Mouse (Mus musculus) natural killer cell, adult 2 months (primary cell): ENCODE results near the gene Chrm3.

Experiments
- DNase-seq, 2 experiments: peaks; one replicate each; pipeline ENCODE4 v3.0.0; 2022; ENCODE audit warnings: low spot score in 2 of 2

Gene Chrm3

GRCm38 (mm10) chr13:9897231-9897630 lies 463.4 kb downstream of the Chrm3 start:
- no peak for DNase-seq

DNA sequence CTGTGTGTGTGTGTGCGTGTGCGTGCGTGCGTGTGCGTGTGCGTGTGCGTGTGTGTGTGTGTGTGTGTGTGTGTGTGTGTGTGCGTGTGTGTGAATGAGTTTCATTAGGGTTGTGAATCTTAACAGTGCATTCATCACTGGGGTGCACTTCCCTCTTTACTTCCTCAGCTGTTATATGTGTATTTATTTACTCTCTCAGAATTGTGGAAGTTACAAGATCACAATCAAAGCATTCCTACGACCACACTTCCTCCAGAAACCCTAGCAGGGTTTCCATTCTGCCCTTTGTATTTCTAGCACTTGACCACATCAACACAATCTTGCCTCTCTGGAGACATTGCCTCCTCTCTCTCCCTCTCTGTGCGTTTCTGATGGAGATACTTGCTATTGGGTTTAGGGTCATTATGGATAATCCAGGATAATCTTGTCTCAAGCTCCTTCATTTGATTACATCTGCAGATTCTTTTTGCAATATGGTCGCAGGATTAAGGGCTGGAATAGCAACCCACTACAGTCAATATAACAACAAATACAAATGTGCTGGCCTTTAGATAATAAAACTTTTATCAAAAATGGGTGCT lies 465.5 kb downstream of the Chrm3 start:
- DNase-seq, result no peak

DNA sequence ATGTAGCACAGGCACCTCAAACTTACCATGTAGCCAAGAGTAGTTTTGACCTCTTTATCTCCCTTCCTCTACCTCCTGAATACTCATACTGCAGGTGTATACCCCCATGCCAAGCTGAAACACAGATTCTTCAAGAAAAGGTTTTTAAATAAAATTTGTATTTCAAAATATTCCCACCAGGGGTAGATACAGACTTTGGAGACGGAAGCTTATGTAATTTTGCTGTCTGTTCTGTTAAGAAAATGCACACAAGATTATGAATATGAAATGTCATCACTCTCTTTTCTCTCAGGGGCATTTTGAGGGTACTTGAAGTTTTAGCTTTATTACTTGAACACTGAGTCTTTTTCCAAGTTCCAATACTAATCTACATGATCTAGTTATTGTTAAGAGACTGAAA lies 469.6 kb downstream of the Chrm3 start:
- no peak for DNase-seq

GRCm38 (mm10) chr13:9890460-9890859 lies 470.2 kb downstream of the Chrm3 start:
- no peak for DNase-seq

GRCm38 (mm10) chr13:9889954-9890353 lies 470.7 kb downstream of the Chrm3 start:
- no peak for DNase-seq

- DNase-seq, result no peak
Observed at GRCm38 (mm10) chr13:9888284-9888683, 472.4 kb downstream of the Chrm3 start.

- no peak for DNase-seq
Observed at GRCm38 (mm10) chr13:9887261-9887660, 473.4 kb downstream of the Chrm3 start.

GRCm38 (mm10) chr13:9886465-9887135 lies 474.0 kb downstream of the Chrm3 start:
- DNase-seq, result no peak

GRCm38 (mm10) chr13:9882362-9883282 lies 478.0 kb downstream of the Chrm3 start:
- DNase-seq, result peak in 1 of 2 experiments; percentile 36

DNA sequence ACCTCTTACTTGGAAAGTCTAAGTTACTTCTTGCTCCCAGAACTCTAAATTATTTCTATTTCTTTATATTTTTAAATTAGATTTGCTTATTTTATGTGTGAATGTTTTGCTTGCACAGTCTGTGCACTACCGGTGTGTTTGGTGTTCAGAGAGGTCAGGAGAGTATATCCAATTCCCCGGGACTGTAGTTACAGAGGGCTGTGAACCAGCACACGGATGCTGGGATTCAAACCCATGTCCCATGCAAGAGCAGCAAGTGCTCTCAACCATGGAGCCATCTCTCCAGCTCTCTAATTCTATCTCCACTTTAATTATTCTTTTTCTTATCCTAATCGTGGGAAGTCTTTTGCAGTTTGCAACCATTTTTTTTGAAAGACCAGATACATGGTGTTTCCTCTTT lies 478.7 kb downstream of the Chrm3 start:
- no peak for DNase-seq

- no peak for DNase-seq
Observed at GRCm38 (mm10) chr13:9880401-9880800, 480.2 kb downstream of the Chrm3 start.

GRCm38 (mm10) chr13:9878596-9879010 lies 482.0 kb downstream of the Chrm3 start:
- no peak for DNase-seq

GRCm38 (mm10) chr13:9873377-9873776 lies 487.3 kb downstream of the Chrm3 start:
- no peak for DNase-seq

- DNase-seq, result no peak
Observed at GRCm38 (mm10) chr13:9866161-9866560, 494.5 kb downstream of the Chrm3 start.

DNA sequence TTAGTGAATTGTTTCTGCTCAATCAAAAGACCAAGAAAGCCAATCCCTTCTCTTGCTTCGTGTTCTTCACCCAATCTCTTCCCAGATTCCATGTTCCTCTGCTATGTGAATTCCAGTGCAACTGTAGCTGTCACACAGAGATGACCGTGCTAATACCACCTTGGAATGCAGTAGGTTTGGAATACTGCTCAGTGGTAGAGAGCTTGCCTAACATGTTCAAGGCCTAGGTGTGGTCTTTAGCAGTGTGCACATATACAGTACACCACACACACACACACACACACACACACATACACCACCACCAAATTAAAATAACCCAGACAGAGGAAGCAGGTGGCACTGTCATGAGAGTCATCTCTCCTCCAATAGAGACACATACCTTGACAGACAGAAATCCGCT lies 513.1 kb downstream of the Chrm3 start:
- no peak for DNase-seq

GRCm38 (mm10) chr13:9846543-9847434 lies 513.9 kb downstream of the Chrm3 start:
- peak; percentile 21 to 50 for DNase-seq

DNA sequence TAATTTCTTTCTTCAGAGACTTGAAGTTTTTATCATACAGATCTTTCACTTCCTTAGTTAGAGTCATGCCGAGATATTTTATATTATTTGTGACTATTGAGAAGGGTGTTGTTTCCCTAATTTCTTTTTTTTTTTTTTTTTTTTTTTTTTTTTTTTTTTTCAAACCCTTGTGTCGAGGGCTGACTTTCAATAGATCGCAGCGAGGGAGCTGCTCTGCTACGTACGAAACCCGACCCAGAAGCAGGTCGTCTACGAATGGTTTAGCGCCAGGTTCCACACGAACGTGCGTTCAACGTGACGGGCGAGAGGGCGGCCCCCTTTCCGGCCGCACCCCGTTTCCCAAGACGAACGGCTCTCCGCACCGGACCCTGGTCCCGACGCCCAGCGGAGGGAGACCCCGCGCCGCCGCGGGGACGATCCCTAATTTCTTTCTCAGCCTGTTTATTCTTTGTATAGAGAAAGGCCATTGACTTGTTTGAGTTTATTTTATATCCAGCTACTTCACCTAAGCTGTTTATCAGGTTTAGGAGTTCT lies 526.4 kb downstream of the Chrm3 start:
- DNase-seq, result peak; percentile 46 to 61

DNA sequence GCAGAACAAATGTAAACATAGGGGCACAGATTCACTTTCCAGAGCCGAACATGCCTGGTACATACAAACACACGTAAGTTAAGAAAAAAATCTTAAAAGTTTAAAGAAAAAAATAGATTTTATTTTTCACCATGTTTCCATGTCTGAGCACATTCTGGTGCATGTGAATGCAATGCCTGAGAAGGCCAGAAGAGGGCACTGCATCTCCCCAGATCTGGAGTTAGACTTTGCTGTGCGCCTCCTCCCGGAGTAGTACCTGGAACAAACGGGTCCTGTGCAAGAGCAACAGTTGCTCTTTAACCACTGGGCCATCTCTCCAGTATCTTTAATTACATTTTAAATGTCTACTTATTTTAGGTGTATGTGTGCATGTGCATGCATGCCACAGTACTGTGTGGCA lies 534.4 kb downstream of the Chrm3 start:
- DNase-seq, result peak in 1 of 2 experiments; percentile 37
